Mouse (Mus musculus): ENCODE measurements around the gene Heg1.

DNA sequence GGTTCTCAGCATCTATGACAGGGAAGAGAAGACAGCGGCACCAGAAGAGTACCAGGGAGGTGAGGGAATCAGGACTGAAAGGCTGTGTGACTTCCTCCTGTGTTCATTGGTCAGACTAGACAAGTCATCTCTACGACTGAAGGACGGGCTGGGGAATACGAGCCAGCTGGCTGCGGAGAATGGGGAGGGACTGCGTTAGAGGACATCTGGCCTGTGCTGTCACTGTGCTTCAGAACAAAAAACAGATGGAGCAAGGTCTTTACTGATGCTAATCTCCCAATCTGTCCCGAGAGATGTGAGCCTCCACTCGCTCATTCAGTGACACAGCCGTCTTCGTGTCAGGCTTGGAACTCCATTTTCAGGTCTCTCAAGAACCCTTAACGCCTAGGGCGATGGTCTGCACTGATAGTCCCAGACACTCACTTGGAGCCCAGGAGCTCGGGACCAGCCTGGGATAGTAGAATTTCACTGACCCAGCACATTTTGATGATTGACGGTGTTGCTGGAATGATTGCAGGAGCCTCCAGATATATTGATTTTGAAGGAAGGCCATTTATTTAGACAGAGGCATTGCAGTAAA lies 10.6 kb upstream of the Heg1 start:
- TF ChIP-seq CTCF (IDR thresholded peaks at IDR 0.05; ENCODE audit: borderline replicate concordance, extremely low read depth, insufficient read depth, insufficient read length), result no peak
- no peak for TF ChIP-seq POLR2A (IDR thresholded peaks at IDR 0.05; ENCODE audit: borderline replicate concordance, extremely low read depth, insufficient read depth, insufficient read length, poor library complexity, severe bottlenecking)
